Mouse (Mus musculus) brain, embryonic 14.5 days (tissue): ENCODE data around the gene Rps3.

ENCODE experiments used
- CTCF ChIP-seq: fragments of 200-500 bp; IDR thresholded peaks from 2 replicates; pipeline ENCODE4 v1.5.1; 2012; ENCODE audit warnings: inconsistent platforms, mild to moderate bottlenecking, moderate library complexity, borderline replicate concordance; ENCODE audit not compliant: insufficient read depth, insufficient read length; ENCODE audit errors: extremely low read depth
- POLR2A ChIP-seq: fragments of 200-500 bp; IDR thresholded peaks from 2 replicates; pipeline ENCODE4 v1.6.1; 2012; ENCODE audit warnings: mild to moderate bottlenecking, inconsistent platforms, borderline replicate concordance; ENCODE audit not compliant: poor library complexity, insufficient read depth, insufficient read length, severe bottlenecking; ENCODE audit errors: extremely low read depth

- TF ChIP-seq CTCF (no peak), POLR2A (no peak)
These were observed 34.5 kb downstream of the Rps3 start for GRCm38 (mm10) chr7:99449063-99449462.
